Mouse (Mus musculus): Measurements from ENCODE around the gene Zc3h15. TPM values are rescaled to one million over a fixed set of nuclear protein-coding genes. Genes with fewer than 3 reads are reported as not detected.

Zc3h15 gene
- polyA plus RNA-seq, 1 experiment from 2014 or later, result 115 TPM

- Histone ChIP-seq H3K9ac (no peak overlapping the region), H3K4me2 (no peak overlapping the region), H3K27me3 (ENCODE audit: insufficient read depth, low read length) (no peaks in the 10 kb centered on the region), H3K4me3 (ENCODE audit: low read depth, low read length) (no peak overlapping the region), H3K36me3 (ENCODE audit: insufficient read depth) (no peaks in the 10 kb centered on the region), H3K4me1 (ENCODE audit: insufficient read depth) (peaks cover 8% of the 10 kb centered on the region; the same call in 1 of the 2 replicates), H3K27ac (ENCODE audit: low read depth) (no peak overlapping the region; the same call in 1 of the 2 replicates), H3K9me3 (ENCODE audit: low read depth, low read length) (no peaks in the 10 kb centered on the region)
- DNase-seq, result no peak
- no peak for ATAC-seq (ENCODE audit: insufficient read depth)
- 83% methylated on average over 5 of the region's 5 CpGs for WGBS
- TF ChIP-seq CTCF (IDR thresholded peaks at IDR 0.05; ENCODE audit: low read depth), result no peak
Measured at GRCm38 (mm10) chr2:83713946-83714345, 69.7 kb downstream of the Zc3h15 start.

Other genes starting within 250 kb of the Zc3h15 start
- gene Itgav, start 80.0 kb downstream of the Zc3h15 start, polyA plus RNA-seq (2014; fragmentation: Nextera tagmentation; extraction: Ambion mirVana), result 66.8 and 77.0 TPM in 2 replicates
- gene Fam171b, start 168.2 kb downstream of the Zc3h15 start, polyA plus RNA-seq (2014; fragmentation: Nextera tagmentation; extraction: Ambion mirVana), result 2.2 and 2.4 TPM in 2 replicates